7 mouse cellular contexts compared by ENCODE assay signal in the genomic region with DNA sequence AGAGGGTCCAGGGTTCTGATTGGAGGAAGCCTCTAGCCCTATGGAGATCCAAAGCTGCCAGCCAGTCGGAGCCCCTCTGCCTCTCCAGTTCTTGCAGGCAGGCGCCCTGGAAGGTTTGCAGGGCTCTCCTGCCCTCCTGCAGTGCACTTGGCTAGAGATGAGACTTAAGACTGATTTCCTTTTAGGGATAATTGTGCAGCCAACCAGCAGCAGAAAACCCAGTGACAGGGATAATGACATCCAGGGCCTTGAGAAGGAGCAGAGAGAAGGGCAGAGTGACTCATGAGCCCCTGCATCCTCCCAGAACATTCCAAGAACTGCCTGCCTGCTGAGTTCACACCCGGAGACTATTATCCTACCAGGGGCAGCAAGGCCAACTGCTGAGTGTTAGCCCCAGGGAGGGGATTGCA. TPM values are rescaled to one million over a fixed set of nuclear protein-coding genes. Genes with fewer than 3 reads are reported as not detected.
DNase-seq lines count a peak whose midpoint lies in the region; ATAC-seq and TF ChIP-seq lines count a peak whose summit lies in the region.

No protein-coding gene starts in this region.

- no peak for TF ChIP-seq POLR2A in lung, adult 2 months (IDR thresholded peaks at IDR 0.05; ENCODE audit: borderline replicate concordance, extremely low read depth, low read depth, low read length)

- no peaks in the 10 kb centered on the region for H3K9me3 ChIP-seq in lung, embryonic 15.5 days
- H3K9me3 ChIP-seq in heart, postnatal 0 days (replicated peaks; ENCODE audit: control insufficient read depth, low read length) = no peaks in the 10 kb centered on the region
- H3K9me3 ChIP-seq in stomach, embryonic 14.5 days (ENCODE audit: control insufficient read depth, low read depth, low read length) = no peaks in the 10 kb centered on the region

- no peak for TF ChIP-seq CTCF in lung, adult 2 months (IDR thresholded peaks at IDR 0.05; ENCODE audit: insufficient read depth, low read length)
- TF ChIP-seq CTCF in heart, postnatal 0 days (IDR thresholded peaks at IDR 0.05; ENCODE audit: low read depth) = no peak

- peaks cover 54% of the 10 kb centered on the region for H3K4me1 ChIP-seq in lung, embryonic 15.5 days
- H3K4me1 ChIP-seq in lung, adult 2 months (ENCODE audit: control insufficient read depth, insufficient read depth, low read length) = peaks cover 15% of the 10 kb centered on the region
- peaks cover 30% of the 10 kb centered on the region for H3K4me1 ChIP-seq in heart, postnatal 0 days (ENCODE audit: control insufficient read depth, insufficient read depth)
- H3K4me1 ChIP-seq in stomach, embryonic 14.5 days (ENCODE audit: control insufficient read depth, insufficient read depth, low read length) = peaks cover 36% of the 10 kb centered on the region

- H3K4me2 ChIP-seq in lung, embryonic 15.5 days = no peak overlapping the region
- no peak overlapping the region for H3K4me2 ChIP-seq in heart, postnatal 0 days (ENCODE audit: low read depth, low read length)
- H3K4me2 ChIP-seq in stomach, embryonic 14.5 days (replicated peaks; ENCODE audit: low read depth, low read length) = 0 out of 2 replicates have a peak overlapping the region, but pooled peaks have one; percentile 8

- H3K27ac ChIP-seq in lung, embryonic 15.5 days = peak overlapping the region; percentile 87
- peak overlapping the region; percentile 58 for H3K27ac ChIP-seq in heart, postnatal 0 days (ENCODE audit: low read depth)
- peak overlapping the region; percentile 88 for H3K27ac ChIP-seq in stomach, embryonic 14.5 days (ENCODE audit: low read length)

- TF ChIP-seq EP300 in heart, postnatal 0 days (IDR thresholded peaks at IDR 0.05; ENCODE audit: low read depth) = no peak

- H3K9ac ChIP-seq in lung, embryonic 15.5 days = 0 out of 2 replicates have a peak overlapping the region, but pooled peaks have one; percentile 6
- no peak overlapping the region for H3K9ac ChIP-seq in heart, postnatal 0 days (replicated peaks; ENCODE audit: low read depth, low read length)
- 0 out of 2 replicates have a peak overlapping the region, but pooled peaks have one; percentile 6 for H3K9ac ChIP-seq in stomach, embryonic 14.5 days (replicated peaks; ENCODE audit: low read depth, low read length)

- H3K36me3 ChIP-seq in lung, embryonic 15.5 days = no peaks in the 10 kb centered on the region
- no peaks in the 10 kb centered on the region for H3K36me3 ChIP-seq in heart, postnatal 0 days (replicated peaks; ENCODE audit: control insufficient read depth, insufficient read depth, low read length)
- no peaks in the 10 kb centered on the region for H3K36me3 ChIP-seq in stomach, embryonic 14.5 days (ENCODE audit: control insufficient read depth, insufficient read depth, low read length)

- WGBS in lung, embryonic 15.5 days = 21% methylated on average over 3 of the region's 3 CpGs
- WGBS in lung, adult 2 months = 46% methylated on average over 3 of the region's 3 CpGs
- 24% methylated on average over 3 of the region's 3 CpGs for WGBS in heart, postnatal 0 days
- WGBS in stomach, embryonic 14.5 days = 21% methylated on average over 3 of the region's 3 CpGs

- ATAC-seq in lung, embryonic 15.5 days (ENCODE audit: borderline replicate concordance, extremely low read depth, low FRiP score, low TSS enrichment) = peak; percentile 79
- ATAC-seq in heart, postnatal 0 days (ENCODE audit: insufficient read depth, low read depth) = no peak; the same call in 1 of the 2 replicates
- ATAC-seq in stomach, embryonic 14.5 days (ENCODE audit: insufficient number of reproducible peaks, insufficient read depth, low FRiP score, low read depth) = peak; percentile 64; the same call in 1 of the 2 replicates

- no peaks in the 10 kb centered on the region for H3K27me3 ChIP-seq in lung, embryonic 15.5 days
- no peaks in the 10 kb centered on the region for H3K27me3 ChIP-seq in heart, postnatal 0 days (ENCODE audit: control insufficient read depth, insufficient read depth, low read length)
- no peaks in the 10 kb centered on the region for H3K27me3 ChIP-seq in stomach, embryonic 14.5 days (ENCODE audit: control insufficient read depth, insufficient read depth, low read length)

- no peak overlapping the region for H3K4me3 ChIP-seq in lung, embryonic 15.5 days
- no peak overlapping the region for H3K4me3 ChIP-seq in lung, adult 2 months (replicated peaks; ENCODE audit: extremely low read depth, low read depth, low read length)
- no peak overlapping the region for H3K4me3 ChIP-seq in heart, postnatal 0 days (ENCODE audit: low read depth, low read length)
- no peak overlapping the region for H3K4me3 ChIP-seq in stomach, embryonic 14.5 days (ENCODE audit: low read depth, low read length)

- DNase-seq in lung, adult 2 months = no peak
- peak; percentile 61 to 72 for DNase-seq in adrenal gland, postnatal 36 days
- peak; percentile 22 for DNase-seq in heart, postnatal 0 days (ENCODE audit: low spot score)
- DNase-seq in thymus, postnatal 36 days = no peak
- no peak for DNase-seq in right cerebral cortex, postnatal 14 days

RNA-seq across cellular contexts. Expression of gene Parva, which starts 26.5 kb away (rescaled TPM):
- 109 TPM in 2 replicates for polyA plus RNA-seq in lung, embryonic 15.5 days (2015; fragmentation: Nextera tagmentation; extraction: Ambion mirVana)
- polyA plus RNA-seq in lung, adult 2 months (2012; rRNA removed) = 54.7 and 80.5 TPM in 2 replicates
- 100 to 1,000 TPM in 1 of 2 experiments, 10 to 100 TPM in 1; 98.6 to 107 TPM for total RNA-seq in adrenal gland, postnatal 36 days (2021)
- total RNA-seq in heart, postnatal 0 days (2014; rRNA removed; ENCODE audit: low replicate concordance) = 46.7 and 53.0 TPM in 2 replicates
- 39.7 and 41.6 TPM in 2 replicates for polyA plus RNA-seq in heart, postnatal 0 days (2015; fragmentation: Nextera tagmentation; extraction: Ambion mirVana)
- polyA plus RNA-seq in stomach, embryonic 14.5 days (2014; fragmentation: Nextera tagmentation; extraction: Ambion mirVana) = 128 and 135 TPM in 2 replicates

Comparison
In these comparisons a context has a peak if more than half of its experiments do, and no peak if none do; other contexts are left out.
1. DNase-seq: peak in adrenal gland, postnatal 36 days (2 of 2) and heart, postnatal 0 days (single experiment); none in lung, adult 2 months (single experiment), thymus, postnatal 36 days (0 of 2) and right cerebral cortex, postnatal 14 days (single experiment).
2. Peak in every context shown above with its lines, with median percentiles within 50 percentile points of each other: H3K27ac ChIP-seq.